Mouse (Mus musculus): Measurements from ENCODE around the gene Phactr1. TPM values are rescaled to one million over a fixed set of nuclear protein-coding genes. Genes with fewer than 3 reads are reported as not detected.

Phactr1 gene
- polyA plus RNA-seq, 1 experiment from 2014 or later = 15.1 TPM

DNA sequence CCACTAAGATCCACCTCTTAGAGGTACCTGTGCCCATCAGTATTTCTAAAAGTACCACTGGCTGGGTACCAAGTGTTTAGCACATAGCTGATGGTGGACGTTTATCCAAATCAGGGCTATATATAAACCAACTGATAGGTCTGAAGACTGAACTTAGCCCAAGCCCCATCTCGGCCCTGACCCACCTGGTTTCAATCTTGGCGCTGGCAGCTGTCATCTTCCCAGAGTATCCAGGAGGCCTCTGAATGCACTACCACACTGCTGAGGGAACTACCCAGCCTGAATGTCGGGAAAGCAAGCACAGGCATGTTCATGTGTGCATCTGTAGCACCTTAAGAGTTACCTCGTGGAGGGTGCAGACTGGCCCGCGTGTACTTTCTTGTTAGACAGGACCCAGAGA, 422.5 kb downstream of the Phactr1 start:
- Histone ChIP-seq H3K4me1 (replicated peaks) (no peaks in the 10 kb centered on the region), H3K27ac (no peak overlapping the region), H3K27me3 (ENCODE audit: insufficient read depth, poor library complexity, severe bottlenecking) (no peaks in the 10 kb centered on the region), H3K4me3 (no peak overlapping the region), H3K36me3 (no peaks in the 10 kb centered on the region), H3K9me3 (peaks cover 5% of the 10 kb centered on the region)
- DNase-seq (ENCODE audit: low spot score) = no peak
- WGBS = 87% methylated on average over 7 of the region's 7 CpGs

DNA sequence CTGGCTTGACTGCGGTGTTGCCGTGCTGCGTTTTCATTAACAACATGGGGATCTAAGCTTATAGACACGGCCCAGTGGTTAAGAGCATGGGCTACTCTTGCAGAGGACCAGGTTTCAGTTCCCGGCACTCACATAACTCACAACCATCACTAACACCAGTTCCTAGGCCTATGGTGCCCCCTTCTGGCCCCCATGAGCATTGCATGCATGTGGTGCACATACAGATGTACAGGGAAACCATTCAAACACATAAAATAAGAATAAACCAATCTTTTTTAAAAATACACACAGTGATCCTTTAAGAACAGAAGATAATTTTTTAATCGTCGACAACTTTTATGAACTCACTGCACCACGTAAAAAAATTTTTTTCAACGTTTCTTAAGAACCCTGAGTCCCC, 424.1 kb downstream of the Phactr1 start:
- Histone ChIP-seq H3K4me1 (replicated peaks) (no peaks in the 10 kb centered on the region), H3K27ac (no peak overlapping the region), H3K9me3 (peaks cover 5% of the 10 kb centered on the region), H3K27me3 (ENCODE audit: insufficient read depth, poor library complexity, severe bottlenecking) (no peaks in the 10 kb centered on the region), H3K36me3 (no peaks in the 10 kb centered on the region), H3K4me3 (no peak overlapping the region)
- DNase-seq (ENCODE audit: low spot score) = no peak
- 93% methylated on average over 9 of the region's 9 CpGs for WGBS

DNA sequence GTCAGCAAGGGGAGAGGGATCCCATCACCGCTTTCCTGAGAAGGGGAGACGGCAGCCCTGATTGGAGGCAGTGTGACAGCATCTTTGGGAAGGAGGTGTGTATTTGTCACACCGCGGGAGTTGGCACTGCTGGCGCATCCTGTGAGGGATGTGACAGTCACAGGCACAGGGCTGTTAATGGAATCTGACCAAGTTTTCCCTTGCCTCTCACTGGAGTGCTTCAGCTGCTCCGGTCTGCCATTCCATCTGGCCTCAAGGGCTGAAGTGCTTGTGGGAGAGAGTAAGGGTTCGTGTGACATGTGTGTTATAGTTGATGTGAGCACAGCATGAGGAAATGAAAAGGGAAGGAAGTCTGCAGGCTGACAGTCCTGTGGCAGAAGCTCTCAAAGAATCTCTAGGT, 431.9 kb downstream of the Phactr1 start:
- no peak overlapping the region for H3K27ac ChIP-seq
- H3K27me3 ChIP-seq (ENCODE audit: insufficient read depth, poor library complexity, severe bottlenecking) = no peaks in the 10 kb centered on the region
- no peaks in the 10 kb centered on the region for H3K36me3 ChIP-seq
- 0 out of 2 replicates have a peak, but pooled peaks cover 3% of the 10 kb centered on the region for H3K4me1 ChIP-seq (replicated peaks)
- H3K4me3 ChIP-seq = no peak overlapping the region
- 0 out of 2 replicates have a peak, but pooled peaks cover 4% of the 10 kb centered on the region for H3K9me3 ChIP-seq
- no peak for DNase-seq (ENCODE audit: low spot score)
- WGBS = 76% methylated on average over 7 of the region's 7 CpGs

DNA sequence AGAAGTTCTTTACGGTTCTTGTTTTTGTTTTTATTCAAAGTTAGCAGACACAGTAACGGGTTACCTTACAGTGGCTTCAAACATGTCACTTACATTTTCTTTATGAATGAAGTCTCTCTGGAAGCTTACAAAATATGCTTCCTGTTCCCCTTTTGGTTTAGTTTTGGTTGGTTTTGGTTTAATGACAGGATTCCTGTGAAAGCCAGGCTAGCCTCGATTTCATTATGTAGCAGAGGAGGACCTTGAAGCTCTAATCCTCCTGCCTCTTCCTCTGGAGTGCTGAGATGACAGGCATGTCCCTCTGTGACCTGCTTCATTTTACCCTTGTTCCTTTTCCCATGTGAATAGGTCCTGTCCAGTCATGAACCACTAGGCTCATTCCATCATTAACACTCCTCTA, 432.3 kb downstream of the Phactr1 start:
- Histone ChIP-seq H3K4me1 (replicated peaks) (0 out of 2 replicates have a peak, but pooled peaks cover 3% of the 10 kb centered on the region), H3K4me3 (no peak overlapping the region), H3K9me3 (0 out of 2 replicates have a peak, but pooled peaks cover 4% of the 10 kb centered on the region), H3K27ac (no peak overlapping the region), H3K27me3 (ENCODE audit: insufficient read depth, poor library complexity, severe bottlenecking) (no peaks in the 10 kb centered on the region), H3K36me3 (no peaks in the 10 kb centered on the region)
- 85% methylated on average over 3 of the region's 3 CpGs for WGBS
- no peak for DNase-seq (ENCODE audit: low spot score)

DNA sequence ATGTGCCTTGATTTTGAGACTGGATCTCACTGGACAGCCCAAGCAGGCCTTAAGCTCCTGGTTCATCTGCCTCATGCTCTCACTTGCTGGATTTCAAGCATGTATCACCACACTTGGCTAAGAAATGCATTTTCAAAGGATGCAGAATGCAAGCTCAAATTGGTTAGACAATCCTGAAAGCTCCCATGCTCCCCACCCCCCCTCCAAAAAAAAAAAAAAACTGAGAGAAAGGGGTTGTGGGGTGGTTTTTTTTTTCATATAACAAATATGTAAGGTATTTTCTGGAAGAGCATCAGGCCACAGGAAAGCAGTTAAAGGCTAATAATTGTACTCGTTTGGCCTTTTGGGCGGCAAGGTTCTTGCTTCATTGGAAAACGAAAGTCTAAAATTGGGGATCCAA, 432.7 kb downstream of the Phactr1 start:
- WGBS = 92% methylated on average over 3 of the region's 3 CpGs
- H3K9me3 ChIP-seq = 0 out of 2 replicates have a peak, but pooled peaks cover 4% of the 10 kb centered on the region
- no peak overlapping the region for H3K4me3 ChIP-seq
- no peak overlapping the region for H3K27ac ChIP-seq
- no peaks in the 10 kb centered on the region for H3K27me3 ChIP-seq (ENCODE audit: insufficient read depth, poor library complexity, severe bottlenecking)
- H3K4me1 ChIP-seq (replicated peaks) = 0 out of 2 replicates have a peak, but pooled peaks cover 3% of the 10 kb centered on the region
- H3K36me3 ChIP-seq = no peaks in the 10 kb centered on the region
- no peak for DNase-seq (ENCODE audit: low spot score)

DNA sequence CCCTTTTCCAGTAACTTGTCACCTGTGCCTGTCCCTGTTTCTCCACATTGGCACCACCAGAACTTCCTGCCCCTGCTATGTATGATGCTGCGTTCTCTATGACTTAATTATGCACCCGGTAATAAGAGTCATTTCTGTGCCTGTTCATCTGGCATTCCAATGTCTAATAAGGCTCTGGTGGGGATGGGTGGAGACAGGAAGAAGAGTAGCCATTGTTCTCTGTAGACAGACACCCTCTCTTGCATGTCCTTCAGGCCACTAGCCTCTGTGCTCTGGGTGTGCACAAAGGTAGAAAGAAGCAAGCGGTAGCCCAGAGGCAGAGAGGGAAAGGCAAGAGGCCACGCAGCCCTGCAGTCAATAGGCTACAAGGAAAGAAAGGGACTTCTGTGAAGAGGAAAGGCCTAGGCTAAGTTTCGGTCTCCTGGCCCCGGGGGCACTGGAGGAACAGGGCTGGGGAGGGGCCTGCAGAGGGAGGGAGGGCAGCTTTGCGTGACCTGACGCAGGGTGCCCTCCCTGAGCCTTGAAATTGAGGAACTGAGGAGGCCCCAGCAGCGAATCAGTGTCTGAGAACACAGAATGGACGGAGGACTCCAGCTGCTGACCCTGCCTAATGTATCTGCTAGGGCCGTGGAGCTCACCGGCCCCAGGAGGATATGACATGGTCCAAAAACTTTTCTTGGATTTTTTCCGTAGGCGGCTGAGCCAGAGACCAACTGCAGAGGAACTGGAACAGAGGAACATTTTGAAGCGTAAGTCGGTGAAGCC, 442.1 kb downstream of the Phactr1 start:
- H3K9me3 ChIP-seq = no peaks in the 10 kb centered on the region
- H3K4me3 ChIP-seq = peak overlapping the region; percentile 18; the same call in 1 of the 2 replicates
- no peaks in the 10 kb centered on the region for H3K36me3 ChIP-seq
- DNase-seq (ENCODE audit: low spot score) = peak; percentile 32
- no peaks in the 10 kb centered on the region for H3K27me3 ChIP-seq (ENCODE audit: insufficient read depth, poor library complexity, severe bottlenecking)
- WGBS = 52% methylated on average over 16 of the region's 16 CpGs
- peak overlapping the region; percentile 76 for H3K27ac ChIP-seq
- H3K4me1 ChIP-seq (replicated peaks) = peaks cover 41% of the 10 kb centered on the region

DNA sequence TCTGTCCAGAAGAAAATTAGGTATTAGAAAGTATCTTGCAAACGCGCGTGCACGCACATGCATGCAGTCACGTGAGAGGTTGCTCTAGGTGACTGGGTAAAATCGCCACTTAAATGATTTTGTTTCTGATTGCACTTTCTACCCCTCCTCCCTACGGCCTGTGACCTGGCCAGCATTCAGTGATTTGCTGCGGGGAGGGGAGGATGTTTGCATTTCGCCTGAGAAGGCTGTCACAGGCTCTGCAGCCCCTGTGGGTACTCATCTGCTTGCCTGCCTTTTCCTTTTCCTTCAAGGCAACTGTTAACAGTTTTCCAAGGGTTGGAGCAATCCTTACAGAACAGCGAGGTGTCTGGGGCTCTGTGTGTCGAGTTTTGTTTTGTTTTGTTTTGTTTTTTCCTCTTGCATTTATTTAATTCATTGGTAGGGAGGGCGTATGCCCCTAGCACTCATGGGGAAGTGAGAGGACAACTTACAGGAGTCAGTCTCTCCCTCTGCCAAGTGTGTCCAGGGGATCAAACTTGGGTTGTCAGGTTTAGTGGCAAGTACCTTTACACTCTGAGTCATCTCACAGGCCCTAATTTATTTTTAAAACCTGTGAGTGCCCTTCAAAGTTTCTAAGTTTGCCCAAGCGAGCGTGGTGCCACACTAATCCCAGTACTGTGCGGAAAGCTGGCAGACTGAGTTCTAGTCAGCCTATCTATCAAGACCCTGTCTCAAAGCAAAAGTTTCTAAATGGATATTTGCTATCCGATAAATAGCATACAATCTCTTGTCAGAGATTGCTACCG, 443.7 kb downstream of the Phactr1 start:
- 53% methylated on average over 17 of the region's 17 CpGs for WGBS
- no peak for DNase-seq (ENCODE audit: low spot score)
- H3K9me3 ChIP-seq = no peaks in the 10 kb centered on the region
- peak overlapping the region; percentile 6 for H3K4me3 ChIP-seq
- 0 out of 2 replicates have a peak overlapping the region, but pooled peaks have one; percentile 9 for H3K27ac ChIP-seq
- peaks cover 41% of the 10 kb centered on the region for H3K4me1 ChIP-seq (replicated peaks)
- no peaks in the 10 kb centered on the region for H3K27me3 ChIP-seq (ENCODE audit: insufficient read depth, poor library complexity, severe bottlenecking)
- no peaks in the 10 kb centered on the region for H3K36me3 ChIP-seq

DNA sequence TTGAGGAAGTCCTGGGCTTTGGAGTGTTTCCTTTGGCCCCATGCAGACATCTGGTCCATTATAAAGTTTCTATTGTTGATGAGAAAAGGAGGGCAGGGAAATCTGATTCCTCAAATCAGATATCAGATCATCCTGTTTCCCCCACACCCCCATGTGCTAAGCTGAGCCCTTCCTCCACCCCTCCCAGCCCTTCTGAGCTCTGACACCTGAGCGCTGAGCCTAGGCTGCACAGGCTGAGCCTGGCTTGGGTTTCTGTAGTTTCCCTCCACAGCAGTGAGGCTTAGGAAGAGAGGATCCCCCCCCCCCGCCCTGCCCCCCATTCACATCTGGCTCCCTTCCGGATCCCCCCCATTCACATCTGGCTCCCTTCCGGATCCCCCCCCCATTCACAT, 444.3 kb downstream of the Phactr1 start:
- Histone ChIP-seq H3K27ac (no peak overlapping the region), H3K9me3 (no peaks in the 10 kb centered on the region), H3K4me3 (no peak overlapping the region), H3K27me3 (ENCODE audit: insufficient read depth, poor library complexity, severe bottlenecking) (no peaks in the 10 kb centered on the region), H3K4me1 (replicated peaks) (peaks cover 41% of the 10 kb centered on the region), H3K36me3 (no peaks in the 10 kb centered on the region)
- DNase-seq (ENCODE audit: low spot score) = no peak
- WGBS = 36% methylated on average over 4 of the region's 4 CpGs

DNA sequence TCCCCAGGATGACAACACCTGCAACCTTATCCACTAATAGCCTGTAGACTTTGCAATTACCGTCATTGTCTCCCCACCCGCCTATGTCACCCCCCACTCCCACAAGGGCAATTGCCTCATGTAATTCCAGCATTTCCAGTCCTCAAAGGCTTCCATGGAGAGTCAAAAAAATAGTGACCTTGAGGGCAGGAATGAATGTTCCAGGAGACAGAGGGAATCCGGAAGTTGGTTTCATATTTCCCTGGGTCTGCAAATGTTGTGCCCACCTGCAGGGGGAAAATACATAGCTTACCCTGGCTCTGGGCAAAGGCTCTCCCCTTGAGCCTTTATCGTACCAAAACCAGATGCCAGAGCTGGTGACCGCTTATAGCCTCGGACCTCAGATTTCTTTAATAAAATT, 449.7 kb downstream of the Phactr1 start:
- Histone ChIP-seq H3K9me3 (no peaks in the 10 kb centered on the region), H3K27me3 (ENCODE audit: insufficient read depth, poor library complexity, severe bottlenecking) (no peaks in the 10 kb centered on the region), H3K4me3 (no peak overlapping the region), H3K4me1 (replicated peaks) (peaks cover 17% of the 10 kb centered on the region), H3K27ac (no peak overlapping the region), H3K36me3 (peaks cover 3% of the 10 kb centered on the region; the same call in 1 of the 2 replicates)
- peak; percentile 14 for DNase-seq (ENCODE audit: low spot score)
- 56% methylated on average over 6 of the region's 6 CpGs for WGBS

DNA sequence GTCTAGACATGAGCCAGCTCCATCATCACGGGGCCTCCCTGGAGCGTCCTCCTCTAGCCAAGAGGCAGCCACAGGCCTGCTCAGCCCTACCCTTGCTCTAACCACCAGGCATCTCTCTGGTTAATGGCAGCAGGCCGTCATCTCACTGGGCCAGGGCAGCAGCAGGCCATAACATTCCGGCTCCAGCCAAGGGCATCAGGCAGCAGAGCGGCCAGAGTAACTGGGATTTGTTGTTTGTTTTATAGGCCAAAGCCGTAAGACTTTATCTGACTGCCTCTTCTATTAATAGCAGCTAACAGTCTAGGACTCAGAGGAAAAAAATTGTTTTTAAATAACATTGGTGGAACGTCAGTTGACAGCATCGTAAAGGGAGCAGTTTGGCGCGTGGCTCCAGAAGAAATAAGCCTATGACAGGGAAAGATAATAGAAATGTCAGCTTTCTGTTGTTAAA, 451.3 kb downstream of the Phactr1 start:
- no peak for DNase-seq (ENCODE audit: low spot score)
- H3K9me3 ChIP-seq = no peaks in the 10 kb centered on the region
- H3K4me1 ChIP-seq (replicated peaks) = peaks cover 10% of the 10 kb centered on the region
- no peak overlapping the region for H3K4me3 ChIP-seq
- 82% methylated on average over 10 of the region's 10 CpGs for WGBS
- peaks cover 9% of the 10 kb centered on the region; the same call in 1 of the 2 replicates for H3K36me3 ChIP-seq
- no peak overlapping the region for H3K27ac ChIP-seq
- H3K27me3 ChIP-seq (ENCODE audit: insufficient read depth, poor library complexity, severe bottlenecking) = no peaks in the 10 kb centered on the region

DNA sequence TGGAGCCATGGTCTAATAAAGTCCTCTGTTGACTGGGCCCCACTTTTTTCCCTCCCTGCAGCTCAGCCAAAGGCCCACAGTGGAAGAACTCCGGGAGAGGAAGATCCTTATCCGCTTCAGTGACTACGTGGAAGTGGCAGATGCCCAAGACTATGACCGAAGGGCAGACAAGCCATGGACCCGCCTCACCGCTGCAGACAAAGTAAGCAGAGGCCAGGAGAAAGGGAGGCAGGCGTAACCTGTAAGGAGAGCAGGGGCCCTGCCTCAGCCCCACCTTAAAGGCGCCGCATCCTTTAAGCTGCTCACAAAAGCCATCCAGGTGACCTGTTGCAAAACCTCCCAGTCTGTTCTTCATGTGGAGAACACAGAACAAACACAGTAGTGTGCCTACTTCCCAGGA, 452.4 kb downstream of the Phactr1 start:
- H3K27me3 ChIP-seq (ENCODE audit: insufficient read depth, poor library complexity, severe bottlenecking) = no peaks in the 10 kb centered on the region
- H3K27ac ChIP-seq = 0 out of 2 replicates have a peak overlapping the region, but pooled peaks have one; percentile 29
- no peak overlapping the region for H3K4me3 ChIP-seq
- WGBS = 78% methylated on average over 9 of the region's 9 CpGs
- peaks cover 9% of the 10 kb centered on the region; the same call in 1 of the 2 replicates for H3K36me3 ChIP-seq
- H3K9me3 ChIP-seq = no peaks in the 10 kb centered on the region
- no peak for DNase-seq (ENCODE audit: low spot score)
- peaks cover 10% of the 10 kb centered on the region for H3K4me1 ChIP-seq (replicated peaks)

DNA sequence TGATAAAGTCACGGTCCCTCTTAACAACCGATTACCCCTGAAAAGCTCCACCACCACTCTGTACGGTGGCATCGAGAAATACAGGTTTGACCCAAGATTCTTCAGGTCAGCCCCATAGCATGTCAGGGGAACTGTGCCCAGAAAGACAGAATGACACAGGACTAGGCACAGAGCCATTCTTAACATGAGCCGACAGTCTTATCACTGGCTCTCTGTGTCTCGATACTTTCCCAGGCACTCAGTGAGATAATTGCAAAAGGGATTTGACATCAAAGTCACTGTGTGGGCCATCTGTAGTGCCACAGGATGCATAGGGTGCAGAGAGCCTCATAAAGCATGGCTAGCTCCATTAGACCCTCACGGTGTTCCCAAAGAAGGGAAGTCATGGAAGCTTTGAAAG, 453.0 kb downstream of the Phactr1 start:
- H3K27ac ChIP-seq = no peak overlapping the region

DNA sequence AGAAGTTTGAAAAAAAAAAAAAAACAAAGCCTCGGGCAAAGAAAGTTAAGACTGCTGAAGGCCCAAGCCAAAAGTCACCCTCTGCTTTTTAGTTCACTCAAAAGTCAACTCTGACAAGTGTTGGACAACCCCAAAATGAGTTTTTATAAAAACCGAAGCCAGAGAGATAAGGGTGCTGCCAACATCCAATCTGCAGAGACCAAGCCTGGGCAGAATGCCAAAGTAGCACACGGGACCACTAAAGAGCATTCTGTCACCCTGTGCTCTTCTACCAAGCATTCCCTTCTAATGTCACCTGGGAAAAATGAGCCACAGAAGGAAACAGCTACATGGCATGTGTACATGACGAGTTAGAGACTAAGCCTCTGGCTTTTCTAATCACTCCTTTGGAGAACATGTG, 454.0 kb downstream of the Phactr1 start:
- Histone ChIP-seq H3K9me3 (no peaks in the 10 kb centered on the region), H3K36me3 (peaks cover 9% of the 10 kb centered on the region; the same call in 1 of the 2 replicates), H3K4me3 (no peak overlapping the region), H3K4me1 (replicated peaks) (peaks cover 10% of the 10 kb centered on the region), H3K27ac (no peak overlapping the region), H3K27me3 (ENCODE audit: insufficient read depth, poor library complexity, severe bottlenecking) (no peaks in the 10 kb centered on the region)
- DNase-seq (ENCODE audit: low spot score) = no peak
- WGBS = 90% methylated on average over 4 of the region's 4 CpGs

More for the DNA sequence above, 453.0 kb downstream of the Phactr1 start:
- Histone ChIP-seq H3K4me3 (no peak overlapping the region), H3K4me1 (replicated peaks) (peaks cover 10% of the 10 kb centered on the region), H3K27me3 (ENCODE audit: insufficient read depth, poor library complexity, severe bottlenecking) (no peaks in the 10 kb centered on the region), H3K36me3 (peaks cover 9% of the 10 kb centered on the region; the same call in 1 of the 2 replicates), H3K9me3 (no peaks in the 10 kb centered on the region)
- no peak for DNase-seq (ENCODE audit: low spot score)
- 89% methylated on average over 7 of the region's 7 CpGs for WGBS

Measured in hindbrain, embryonic 10.5 days (tissue).